In genomic region chr7:33854911-33855310, GRCm38 (mm10) we compare ENCODE assay signal across 22 mouse cellular contexts.
"Had no signal": no experiment of that assay in that cellular context is flagged by ENCODE, and none has a peak within 500 bp of the region (broad histone marks: within the 10 kb centered on the region; RNA-seq: fewer than 3 reads in every experiment).

No protein-coding gene starts in this region.

- DNase-seq: forebrain, postnatal 0 days; gastrocnemius, postnatal 14 days; gastrocnemius, postnatal 36 days; heart, adult 11 months; heart, adult 2 months; heart, postnatal 14 days; heart, postnatal 36 days; kidney, postnatal 14 days; layer of hippocampus, adult 9-11 months; layer of hippocampus, postnatal 36 days; left cerebral cortex, postnatal 4 days had no signal

- H3K27ac ChIP-seq: heart, adult 2 months; heart, embryonic 13.5 days; heart, embryonic 15.5 days; hindbrain, embryonic 13.5 days; hindbrain, embryonic 15.5 days; hindbrain, postnatal 0 days; limb, embryonic 13.5 days; limb, embryonic 15.5 days; liver, embryonic 12.5 days; liver, embryonic 14.5 days had no signal

- H3K9me3 ChIP-seq: heart, embryonic 15.5 days had no signal

- H3K9ac ChIP-seq: forebrain, postnatal 0 days; heart, embryonic 13.5 days; heart, embryonic 15.5 days; hindbrain, embryonic 13.5 days; hindbrain, embryonic 15.5 days; limb, embryonic 13.5 days; limb, embryonic 15.5 days; liver, embryonic 12.5 days; liver, embryonic 14.5 days had no signal

- ATAC-seq: forebrain, postnatal 0 days; hindbrain, postnatal 0 days; intestine, embryonic 16.5 days; liver, embryonic 12.5 days had no signal

- H3K4me1 ChIP-seq: heart, embryonic 13.5 days; heart, embryonic 15.5 days; hindbrain, embryonic 13.5 days; hindbrain, embryonic 15.5 days; limb, embryonic 13.5 days; limb, embryonic 15.5 days; liver, embryonic 12.5 days had no signal

- H3K4me3 ChIP-seq: heart, adult 2 months; heart, embryonic 13.5 days; heart, embryonic 15.5 days; hindbrain, embryonic 13.5 days; hindbrain, embryonic 15.5 days; limb, embryonic 13.5 days; limb, embryonic 15.5 days; liver, embryonic 12.5 days had no signal

- H3K4me2 ChIP-seq: heart, embryonic 11.5 days; heart, embryonic 13.5 days; heart, embryonic 15.5 days; hindbrain, embryonic 13.5 days; hindbrain, embryonic 15.5 days; limb, embryonic 13.5 days; limb, embryonic 15.5 days; liver, embryonic 12.5 days had no signal

- H3K36me3 ChIP-seq: heart, embryonic 13.5 days; heart, embryonic 15.5 days; hindbrain, embryonic 13.5 days; hindbrain, embryonic 15.5 days; limb, embryonic 13.5 days; limb, embryonic 15.5 days; liver, embryonic 12.5 days had no signal

- H3K27me3 ChIP-seq: heart, embryonic 13.5 days; heart, embryonic 15.5 days; hindbrain, embryonic 13.5 days; hindbrain, embryonic 15.5 days; limb, embryonic 13.5 days; limb, embryonic 15.5 days; liver, embryonic 12.5 days had no signal
